Mouse (Mus musculus) stomach, postnatal 0 days (tissue): ENCODE results near the gene Rngtt. TPM values are rescaled to one million over a fixed set of nuclear protein-coding genes. Genes with fewer than 3 reads are reported as not detected.

Experiments
- ATAC-seq: fragments of 200-750 bp; cut with Nextera tagmentation; 2 replicates; pipeline ENCODE4 v1.8.0; 2017; ENCODE audit not compliant: low FRiP score, low TSS enrichment
- DNase-seq: peaks from one replicate; pipeline ENCODE4 v3.0.0-alpha.2; 2016; ENCODE audit warnings: low spot score
- H3K27ac ChIP-seq: fragments of 300-500 bp; sonication (generic); replicated peaks from 2 replicates; pipeline ENCODE4 v1.5.1; 2014; ENCODE audit warnings: mild to moderate bottlenecking, control low read depth
- H3K27me3 ChIP-seq: fragments of 300-500 bp; sonication (generic); 2 replicates; pipeline ENCODE4 v1.6.1; 2014; ENCODE audit warnings: low read length; ENCODE audit not compliant: control insufficient read depth, insufficient read depth
- H3K36me3 ChIP-seq: fragments of 300-500 bp; sonication (generic); 2 replicates; pipeline ENCODE4 v1.6.1; 2014; ENCODE audit warnings: low read length, mixed read lengths; ENCODE audit not compliant: control insufficient read depth, insufficient read depth
- H3K4me1 ChIP-seq: fragments of 300-500 bp; sonication (generic); replicated peaks from 2 replicates; pipeline ENCODE4 v1.6.1; 2014; ENCODE audit warnings: antibody characterized with exemption; ENCODE audit not compliant: control insufficient read depth, insufficient read depth
- H3K4me2 ChIP-seq: fragments of 300-500 bp; sonication (generic); replicated peaks from 2 replicates; pipeline ENCODE4 v1.6.1; 2014; ENCODE audit warnings: low read depth, mild to moderate bottlenecking, control low read depth, moderate library complexity
- H3K4me3 ChIP-seq: fragments of 300-500 bp; sonication (generic); 2 replicates; pipeline ENCODE4 v1.5.1; 2014; ENCODE audit warnings: low read depth, low read length, control low read depth
- H3K9ac ChIP-seq: fragments of 300-500 bp; sonication (generic); 2 replicates; pipeline ENCODE4 v1.6.1; 2014; ENCODE audit warnings: mild to moderate bottlenecking, low read length, control low read depth, mixed read lengths
- H3K9me3 ChIP-seq: fragments of 300-500 bp; sonication (generic); 2 replicates; pipeline ENCODE4 v1.6.1; 2016; ENCODE audit warnings: low read length; ENCODE audit not compliant: control insufficient read depth
- CTCF ChIP-seq: IDR thresholded peaks from 2 replicates; pipeline ENCODE4 v1.5.1; 2016; ENCODE audit warnings: antibody characterized with exemption, low read depth, mild to moderate bottlenecking, moderate library complexity
- EP300 ChIP-seq: optimal IDR thresholded peaks from 2 replicates; pipeline ENCODE3; 2016; ENCODE audit warnings: antibody characterized with exemption
- WGBS: fragments of 180-500 bp; shearing (Covaris S2); extraction: QIAGEN DNeasy Blood & Tissue Kit; methylation state at CpG from one replicate; pipeline ENCODE4 v1.1.7; 2014; 5-methylcytosine and 5-hydroxymethylcytosine counted together
- polyA plus RNA-seq: library from polyadenylated mRNA; unstranded; fragments of >200 nt; fragmentation: Nextera tagmentation; extraction: Ambion mirVana; gene quantifications from 2 replicates; pipeline ENCODE4 v1.2.1, GENCODE M21; 2015

Gene Rngtt
- polyA plus RNA-seq, 1 experiment from 2014 or later: 9.6 TPM

DNA sequence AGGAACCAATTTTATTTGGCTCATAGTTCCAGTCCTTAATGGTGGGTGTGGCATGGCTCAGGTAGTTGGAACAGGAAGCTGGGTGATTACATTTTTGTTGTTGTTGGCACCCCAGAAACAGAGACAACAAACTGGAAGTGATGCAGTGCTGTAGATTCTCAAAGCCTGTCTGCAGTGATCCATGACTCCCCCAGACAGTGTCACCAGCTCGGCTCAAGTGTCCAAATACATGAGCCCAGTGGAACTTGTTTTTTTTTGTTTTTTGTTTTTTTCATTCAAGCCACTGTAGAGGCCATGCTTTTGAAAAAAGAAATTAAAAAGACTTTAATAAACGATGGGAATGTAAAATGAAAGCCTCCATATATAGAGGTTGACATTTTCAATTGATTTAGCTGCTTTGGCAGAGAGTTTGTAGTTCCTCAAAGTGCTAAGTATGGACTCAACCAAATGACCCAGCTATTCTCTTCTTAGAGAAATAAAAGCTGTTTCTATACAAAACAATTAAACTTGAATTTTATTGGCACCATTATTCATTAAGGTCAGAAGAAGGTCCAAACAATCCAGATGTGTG is 95.7 kb downstream of the Rngtt start:
- H3K4me3 ChIP-seq: no peak overlapping the region
- H3K27me3 ChIP-seq: no peaks in the 10 kb centered on the region
- 70% methylated on average over 2 of the region's 2 CpGs for WGBS
- no peak overlapping the region for H3K4me2 ChIP-seq
- no peak overlapping the region for H3K27ac ChIP-seq
- TF ChIP-seq EP300 (no peak), CTCF (no peak)
- H3K9ac ChIP-seq: no peak overlapping the region
- no peak for ATAC-seq
- no peaks in the 10 kb centered on the region for H3K36me3 ChIP-seq
- no peak for DNase-seq
- H3K9me3 ChIP-seq: no peaks in the 10 kb centered on the region
- H3K4me1 ChIP-seq: no peaks in the 10 kb centered on the region

DNA sequence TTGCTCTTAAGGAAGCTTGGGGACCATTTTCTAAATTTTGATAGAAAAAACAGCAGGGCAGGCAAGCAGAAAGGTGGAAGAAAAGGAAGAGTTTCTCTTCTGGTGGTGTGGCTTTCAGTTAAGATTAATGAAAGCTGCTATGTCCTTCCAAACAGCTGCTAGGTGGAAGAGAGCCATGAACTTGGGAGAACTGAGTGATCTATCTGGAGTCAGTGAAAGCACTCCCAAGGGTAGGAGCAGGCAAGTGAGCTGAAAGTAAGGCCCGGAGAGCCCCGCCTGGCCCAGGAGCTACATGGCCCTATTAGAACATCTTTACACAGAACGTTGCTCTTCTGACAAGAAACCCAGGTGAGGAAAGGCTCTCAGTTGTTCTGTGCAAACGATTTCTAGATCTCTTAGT is 103.7 kb downstream of the Rngtt start:
- Histone ChIP-seq H3K4me3 (no peak overlapping the region), H3K36me3 (no peaks in the 10 kb centered on the region), H3K27me3 (no peaks in the 10 kb centered on the region), H3K4me2 (no peak overlapping the region), H3K27ac (no peak overlapping the region), H3K9me3 (no peaks in the 10 kb centered on the region), H3K4me1 (no peaks in the 10 kb centered on the region), H3K9ac (no peak overlapping the region)
- TF ChIP-seq CTCF (no peak), EP300 (no peak)
- no peak for DNase-seq
- whole genome bisulfite sequencing: 68% methylated on average over 4 of the region's 4 CpGs
- no peak for ATAC-seq

DNA sequence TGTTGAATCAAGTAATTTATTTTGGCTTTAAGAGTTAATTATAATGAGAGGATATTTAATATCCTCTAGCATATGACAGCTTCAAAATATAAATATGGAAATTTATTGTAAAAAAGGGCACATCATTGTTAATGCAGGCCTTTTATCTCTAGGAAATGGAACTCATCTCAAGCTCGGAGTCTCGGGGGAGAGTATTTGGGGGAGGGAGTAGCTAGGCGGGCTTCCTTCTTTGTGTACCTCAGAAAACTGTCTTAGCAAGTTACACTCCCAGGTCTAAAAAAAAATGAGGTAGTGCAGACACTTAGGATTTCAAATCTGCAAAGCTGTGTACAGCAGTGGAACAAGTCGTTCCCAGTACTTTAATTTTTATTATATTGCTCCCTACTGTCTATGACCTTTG is 104.7 kb downstream of the Rngtt start:
- 70% methylated on average over 4 of the region's 4 CpGs for WGBS
- Histone ChIP-seq H3K4me2 (no peak overlapping the region), H3K4me1 (no peaks in the 10 kb centered on the region), H3K9me3 (no peaks in the 10 kb centered on the region), H3K36me3 (no peaks in the 10 kb centered on the region), H3K27me3 (no peaks in the 10 kb centered on the region), H3K27ac (no peak overlapping the region), H3K9ac (no peak overlapping the region), H3K4me3 (no peak overlapping the region)
- ATAC-seq: no peak
- DNase-seq: no peak
- TF ChIP-seq EP300: no peak
- TF ChIP-seq CTCF: no peak

DNA sequence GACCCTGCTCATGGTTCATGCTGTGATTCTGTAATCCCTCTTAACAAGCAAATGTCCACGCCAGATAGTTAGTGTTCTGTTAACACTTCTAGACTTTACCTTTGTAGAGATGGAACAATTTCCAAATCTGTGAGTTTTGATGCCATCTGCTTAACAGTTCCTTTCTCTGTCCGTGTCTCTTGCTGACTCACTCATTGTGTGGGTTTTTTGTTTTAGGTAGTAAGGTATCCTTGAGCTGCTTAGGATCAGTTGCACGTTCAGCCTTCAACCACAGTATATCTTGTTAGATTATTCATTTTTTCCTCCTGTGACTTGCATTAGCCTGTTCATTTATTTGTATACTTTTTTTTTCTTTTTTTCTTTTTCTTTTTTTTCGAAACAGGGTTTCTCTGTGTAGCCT is 107.3 kb downstream of the Rngtt start:
- no peak for ATAC-seq
- Histone ChIP-seq H3K4me2 (no peak overlapping the region), H3K27me3 (no peaks in the 10 kb centered on the region), H3K9me3 (no peaks in the 10 kb centered on the region), H3K27ac (no peak overlapping the region), H3K4me1 (no peaks in the 10 kb centered on the region), H3K4me3 (no peak overlapping the region), H3K9ac (no peak overlapping the region), H3K36me3 (no peaks in the 10 kb centered on the region)
- DNase-seq: no peak
- WGBS: 77% methylated on average over 4 of the region's 4 CpGs
- TF ChIP-seq EP300 (no peak), CTCF (no peak)

DNA sequence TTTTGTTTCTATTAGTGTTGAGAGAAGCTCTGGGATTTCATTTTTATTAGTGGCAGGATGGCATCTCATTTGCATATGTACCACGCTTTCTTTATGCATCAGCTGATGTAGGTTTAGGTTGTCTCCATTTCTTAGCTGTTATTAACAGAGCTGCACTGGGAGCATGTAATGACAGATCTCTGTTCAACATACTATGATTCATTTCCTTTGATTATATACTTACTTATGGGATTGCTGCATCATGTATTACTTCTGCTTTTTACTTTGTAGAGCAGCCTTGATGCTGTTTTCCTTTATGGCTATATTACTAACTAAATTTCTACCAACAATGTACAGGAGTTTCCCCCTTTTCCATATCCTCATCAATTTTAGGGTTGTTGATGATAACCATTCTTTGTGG is 109.5 kb downstream of the Rngtt start:
- H3K4me2 ChIP-seq: no peak overlapping the region
- TF ChIP-seq CTCF: no peak
- no peak for TF ChIP-seq EP300
- H3K27ac ChIP-seq: no peak overlapping the region
- H3K4me1 ChIP-seq: no peaks in the 10 kb centered on the region
- H3K4me3 ChIP-seq: no peak overlapping the region
- no peak overlapping the region for H3K9ac ChIP-seq
- H3K9me3 ChIP-seq: no peaks in the 10 kb centered on the region
- WGBS: 82% methylated on average over 1 of the region's 1 CpGs
- no peaks in the 10 kb centered on the region for H3K27me3 ChIP-seq
- DNase-seq (no peak), ATAC-seq (no peak)
- H3K36me3 ChIP-seq: no peaks in the 10 kb centered on the region

GRCm38 (mm10) chr4:33428856-33429255 is 118.7 kb downstream of the Rngtt start:
- no peak overlapping the region for H3K27ac ChIP-seq
- H3K4me2 ChIP-seq: no peak overlapping the region
- H3K27me3 ChIP-seq: no peaks in the 10 kb centered on the region
- no peak overlapping the region for H3K9ac ChIP-seq
- no peak for ATAC-seq
- no peaks in the 10 kb centered on the region for H3K9me3 ChIP-seq
- TF ChIP-seq CTCF: no peak
- TF ChIP-seq EP300: no peak
- H3K36me3 ChIP-seq: no peaks in the 10 kb centered on the region
- no peaks in the 10 kb centered on the region for H3K4me1 ChIP-seq
- 57% methylated on average over 4 of the region's 4 CpGs for WGBS
- DNase-seq: no peak
- H3K4me3 ChIP-seq: no peak overlapping the region
